Mouse (Mus musculus) forebrain, embryonic 14.5 days (tissue): ENCODE data around the gene Pik3r4. TPM values are rescaled to one million over a fixed set of nuclear protein-coding genes. Genes with fewer than 3 reads are reported as not detected.
A peak's percentile ranks its signal among the peaks of the same experiment; 100 is the strongest.
"Not testable (repeated sequence)": the region's sequence is repeated elsewhere in the genome, so short reads cannot be mapped to it uniquely, and the experiment has no call there.

Experiments
- ATAC-seq: fragments of 200-750 bp; cut with Nextera tagmentation; 2 replicates; pipeline ENCODE4 v1.8.0; 2017; ENCODE audit warnings: mild to moderate bottlenecking, moderate library complexity
- DNase-seq: peaks from one replicate; pipeline ENCODE4 v3.0.0-alpha.2; 2015; ENCODE audit warnings: low spot score
- H3K27ac ChIP-seq: fragments of 300-500 bp; sonication (generic); 2 replicates; pipeline ENCODE4 v1.5.1; 2014; ENCODE audit warnings: low read depth, mild to moderate bottlenecking, control low read depth, low read length, moderate library complexity
- H3K27me3 ChIP-seq: fragments of 300-500 bp; sonication (generic); replicated peaks from 2 replicates; pipeline ENCODE4 v1.6.1; 2014; ENCODE audit warnings: low read length, control low read depth, mixed read lengths; ENCODE audit not compliant: control insufficient read depth, insufficient read depth
- H3K36me3 ChIP-seq: fragments of 300-500 bp; sonication (generic); 2 replicates; pipeline ENCODE4 v1.6.1; 2014; ENCODE audit warnings: low read length, control low read depth; ENCODE audit not compliant: control insufficient read depth, insufficient read depth
- H3K4me1 ChIP-seq: fragments of 300-500 bp; sonication (generic); 2 replicates; pipeline ENCODE4 v1.6.1; 2014; ENCODE audit warnings: antibody characterized with exemption, low read length, control low read depth; ENCODE audit not compliant: control insufficient read depth, insufficient read depth
- H3K4me2 ChIP-seq: fragments of 300-500 bp; sonication (generic); 2 replicates; pipeline ENCODE4 v1.6.1; 2014; ENCODE audit warnings: mild to moderate bottlenecking, control low read depth, low read length
- H3K4me3 ChIP-seq: fragments of 300-500 bp; sonication (generic); 2 replicates; pipeline ENCODE4 v1.5.1; 2014; ENCODE audit warnings: low read depth, low read length, control low read depth
- H3K9ac ChIP-seq: fragments of 300-500 bp; sonication (generic); 2 replicates; pipeline ENCODE4 v1.6.1; 2014; ENCODE audit warnings: mild to moderate bottlenecking, low read length, control low read depth, moderate library complexity
- H3K9me3 ChIP-seq: fragments of 300-500 bp; sonication (generic); replicated peaks from 2 replicates; pipeline ENCODE4 v1.6.1; 2016; ENCODE audit warnings: low read length, control low read depth, mixed read lengths; ENCODE audit not compliant: control insufficient read depth
- WGBS: fragments of 180-500 bp; shearing (Covaris S2); extraction: QIAGEN DNeasy Blood & Tissue Kit; methylation state at CpG from one replicate; pipeline ENCODE4 v1.1.7; 2014; 5-methylcytosine and 5-hydroxymethylcytosine counted together
- polyA plus RNA-seq: library from polyadenylated mRNA; unstranded; fragments of >200 nt; fragmentation: Nextera tagmentation; extraction: Ambion mirVana; gene quantifications from 2 replicates; pipeline ENCODE4 v1.2.1, GENCODE M21; 2014

Gene Pik3r4
- 18.2 and 19.0 TPM in 2 replicates for polyA plus RNA-seq

GRCm38 (mm10) chr9:105642460-105643371, at the start of gene Pik3r4:
Gene Pik3r4, plus strand, starts transcription at chr9:105642978.
- Histone ChIP-seq H3K36me3 (0 out of 2 replicates have a peak, but pooled peaks cover 17% of the 10 kb centered on the region), H3K27ac (peak within 1 kb of the TSS; percentile 55; the same call in 1 of the 2 replicates), H3K9me3 (no peaks in the 10 kb centered on the region), H3K27me3 (no peaks in the 10 kb centered on the region), H3K4me2 (peak within 1 kb of the TSS; percentile 88), H3K4me3 (peak within 1 kb of the TSS; percentile 79), H3K4me1 (0 out of 2 replicates have a peak, but pooled peaks cover 2% of the 10 kb centered on the region), H3K9ac (peak within 1 kb of the TSS; percentile 85)
- peak; percentile 96 for ATAC-seq
- DNase-seq: peak; percentile 97
- 6% methylated on average over 37 of the region's 37 CpGs for WGBS

GRCm38 (mm10) chr9:105598906-105599305, 43.9 kb upstream of the Pik3r4 start:
- no peaks in the 10 kb centered on the region for H3K27me3 ChIP-seq
- no peaks in the 10 kb centered on the region for H3K9me3 ChIP-seq
- H3K4me2 ChIP-seq: no peak overlapping the region
- no peak overlapping the region for H3K9ac ChIP-seq
- DNase-seq (no peak), ATAC-seq (no peak)
- WGBS: 82% methylated on average over 4 of the region's 4 CpGs
- H3K27ac ChIP-seq: no peak overlapping the region
- H3K36me3 ChIP-seq: no peaks in the 10 kb centered on the region
- H3K4me1 ChIP-seq: no peaks in the 10 kb centered on the region
- no peak overlapping the region for H3K4me3 ChIP-seq

GRCm38 (mm10) chr9:105611980-105612771, 30.6 kb upstream of the Pik3r4 start:
- ATAC-seq (no peak; the same call in 1 of the 2 replicates), DNase-seq (peak; percentile 69)
- 83% methylated on average over 15 of the region's 15 CpGs for WGBS
- H3K4me2 ChIP-seq: no peak overlapping the region
- no peaks in the 10 kb centered on the region for H3K36me3 ChIP-seq
- no peak overlapping the region for H3K27ac ChIP-seq
- H3K27me3 ChIP-seq: no peaks in the 10 kb centered on the region
- H3K9me3 ChIP-seq: no peaks in the 10 kb centered on the region
- no peaks in the 10 kb centered on the region for H3K4me1 ChIP-seq
- no peak overlapping the region for H3K9ac ChIP-seq
- no peak overlapping the region for H3K4me3 ChIP-seq

GRCm38 (mm10) chr9:105612919-105613318, 29.9 kb upstream of the Pik3r4 start:
- H3K9ac ChIP-seq: no peak overlapping the region
- no peaks in the 10 kb centered on the region for H3K27me3 ChIP-seq
- no peak overlapping the region for H3K4me3 ChIP-seq
- ATAC-seq (peak; percentile 12; the same call in 1 of the 2 replicates), DNase-seq (peak; percentile 44)
- H3K9me3 ChIP-seq: no peaks in the 10 kb centered on the region
- H3K4me1 ChIP-seq: no peaks in the 10 kb centered on the region
- no peaks in the 10 kb centered on the region for H3K36me3 ChIP-seq
- no peak overlapping the region for H3K27ac ChIP-seq
- 57% methylated on average over 7 of the region's 7 CpGs for WGBS
- H3K4me2 ChIP-seq: no peak overlapping the region

GRCm38 (mm10) chr9:105615952-105616351, 26.8 kb upstream of the Pik3r4 start:
- no peaks in the 10 kb centered on the region for H3K4me1 ChIP-seq
- WGBS: 76% methylated on average over 2 of the region's 2 CpGs
- H3K4me2 ChIP-seq: no peak overlapping the region
- DNase-seq (no peak), ATAC-seq (no peak)
- H3K36me3 ChIP-seq: no peaks in the 10 kb centered on the region
- H3K27ac ChIP-seq: no peak overlapping the region
- H3K4me3 ChIP-seq: no peak overlapping the region
- no peaks in the 10 kb centered on the region for H3K27me3 ChIP-seq
- H3K9me3 ChIP-seq: no peaks in the 10 kb centered on the region
- no peak overlapping the region for H3K9ac ChIP-seq

GRCm38 (mm10) chr9:105617274-105617673, 25.5 kb upstream of the Pik3r4 start:
- ATAC-seq, H3K27ac ChIP-seq: not testable (repeated sequence)
- peak; percentile 70 for DNase-seq

GRCm38 (mm10) chr9:105633961-105634360, 8.8 kb upstream of the Pik3r4 start:
- H3K4me1 ChIP-seq: no peaks in the 10 kb centered on the region
- no peaks in the 10 kb centered on the region for H3K9me3 ChIP-seq
- no peak overlapping the region for H3K27ac ChIP-seq
- DNase-seq: no peak
- no peaks in the 10 kb centered on the region for H3K36me3 ChIP-seq
- no peak overlapping the region for H3K9ac ChIP-seq
- no peaks in the 10 kb centered on the region for H3K27me3 ChIP-seq
- WGBS: 89% methylated on average over 2 of the region's 2 CpGs
- H3K4me3 ChIP-seq: no peak overlapping the region
- no peak for ATAC-seq
- H3K4me2 ChIP-seq: no peak overlapping the region

More at GRCm38 (mm10) chr9:105617274-105617673, 25.5 kb upstream of the Pik3r4 start:
- not testable (repeated sequence) for H3K36me3 ChIP-seq, H3K4me2 ChIP-seq, H3K9me3 ChIP-seq, H3K4me1 ChIP-seq, H3K4me3 ChIP-seq, H3K9ac ChIP-seq, H3K27me3 ChIP-seq

- H3K36me3 ChIP-seq: 0 out of 2 replicates have a peak, but pooled peaks cover 12% of the 10 kb centered on the region
- H3K4me3 ChIP-seq, H3K9ac ChIP-seq, H3K4me2 ChIP-seq, H3K27ac ChIP-seq, H3K4me1 ChIP-seq, H3K9me3 ChIP-seq, DNase-seq, H3K27me3 ChIP-seq, ATAC-seq: not testable (repeated sequence)
- WGBS: 74% methylated on average over 6 of the region's 6 CpGs
Observed at GRCm38 (mm10) chr9:105641377-105641776, 1.4 kb upstream of the Pik3r4 start.
